Mouse (Mus musculus) adrenal gland, postnatal 36 days (tissue): ENCODE measurements around the gene Thrap3. TPM values are rescaled to one million over a fixed set of nuclear protein-coding genes. Genes with fewer than 3 reads are reported as not detected.

ENCODE experiments used
- DNase-seq, 2 experiments: peaks; one replicate each; pipeline ENCODE4 v3.0.0; 2021; ENCODE audit warnings: mixed read lengths in 1 of 2
- long read RNA-seq, 2 experiments: library from polyadenylated mRNA; stranded (forward); transcript quantifications; one replicate each; pipeline ENCODE4 v2.0.0; 2021; ENCODE audit warnings: borderline sequencing depth in 2 of 2
- total RNA-seq, 2 experiments: library from RNA; stranded (reverse); gene quantifications; 2 replicates each; pipeline ENCODE4 v1.2.3; 2021

The Thrap3 gene
- total RNA-seq = 100 to 1,000 TPM; 186 to 192 TPM
- long read RNA-seq, experiment 1, full-length matches to known transcripts = 10 of 39 reads
- long read RNA-seq, experiment 1, partial matches to known transcripts = 8 of 39 reads
- long read RNA-seq, experiment 1, other reads (novel, unspliced or antisense) = 21 of 39 reads
- long read RNA-seq, experiment 2, full-length matches to known transcripts = 7 of 22 reads
- long read RNA-seq, experiment 2, partial matches to known transcripts = 1 of 22 reads
- long read RNA-seq, experiment 2, other reads (novel, unspliced or antisense) = 14 of 22 reads

- peak; percentile 100 for DNase-seq
These were observed at the start of gene Thrap3 for GRCm38 (mm10) chr4:126202303-126203181. TSS of gene Thrap3 (minus strand) at chr4:126202760.

- DNase-seq = peak; percentile 44 to 61
These were observed 49.2 kb upstream of the Thrap3 start for GRCm38 (mm10) chr4:126251655-126252254.

GRCm38 (mm10) chr4:126250659-126251058 is 48.1 kb upstream of the Thrap3 start:
- no peak for DNase-seq

DNA sequence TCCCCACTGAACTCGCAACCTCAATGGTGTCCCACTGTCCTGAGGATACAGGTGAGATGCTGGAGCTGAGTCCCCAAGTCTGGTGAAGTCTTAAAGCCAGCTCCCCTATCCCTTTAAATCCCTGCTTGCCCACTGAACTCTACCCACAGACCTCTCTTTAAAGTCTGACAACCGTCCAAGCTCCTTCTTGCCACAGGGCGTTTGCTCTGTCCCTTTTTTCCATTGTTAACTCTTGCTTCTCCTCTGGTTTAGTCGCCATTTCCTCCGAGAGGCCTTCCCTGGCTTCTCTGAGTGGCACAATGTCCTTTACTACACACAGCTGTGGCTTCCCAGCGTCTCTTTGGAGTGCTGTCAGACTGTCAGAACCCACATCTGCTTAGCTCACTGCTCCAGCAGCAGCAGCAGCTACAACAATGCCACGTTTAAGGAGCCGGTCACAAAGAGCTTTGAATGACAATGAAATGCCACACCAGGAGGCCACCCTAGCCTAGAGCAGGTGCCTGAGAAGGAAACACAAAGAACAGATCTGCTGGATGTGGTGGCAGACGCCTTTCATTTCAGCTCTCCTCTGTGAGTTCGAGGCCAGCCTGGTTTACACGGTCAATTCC is 45.8 kb upstream of the Thrap3 start:
- no peak for DNase-seq

GRCm38 (mm10) chr4:126246202-126246889 is 43.8 kb upstream of the Thrap3 start:
- DNase-seq = no peak

- DNase-seq = no peak
These were observed 40.0 kb upstream of the Thrap3 start for GRCm38 (mm10) chr4:126242510-126242909.

DNA sequence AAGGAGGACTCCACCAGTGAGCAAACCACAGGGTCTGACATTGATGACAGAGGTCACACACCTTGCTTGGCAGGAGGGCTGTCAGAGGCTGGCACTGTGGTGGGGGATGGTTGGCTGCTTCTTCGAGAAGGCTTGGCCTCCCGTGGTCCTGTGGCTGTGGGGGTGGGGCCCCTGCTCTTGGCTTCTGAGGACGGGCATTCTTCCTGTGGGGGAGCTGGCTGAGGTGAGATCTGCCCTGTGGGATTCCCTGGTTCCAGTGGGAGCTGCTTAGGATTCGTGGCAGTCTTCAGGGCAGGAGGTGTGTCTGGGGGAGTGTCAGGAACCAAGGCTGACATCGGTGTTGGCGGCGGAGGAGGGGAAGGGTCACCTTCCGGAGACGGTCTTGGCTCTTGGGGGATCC is 39.4 kb upstream of the Thrap3 start:
- no peak for DNase-seq

- DNase-seq = no peak
These were observed 37.4 kb upstream of the Thrap3 start for GRCm38 (mm10) chr4:126239862-126240475.

- no peak for DNase-seq
These were observed 35.2 kb upstream of the Thrap3 start for GRCm38 (mm10) chr4:126237721-126238242.

GRCm38 (mm10) chr4:126236467-126237280 is 34.1 kb upstream of the Thrap3 start:
- DNase-seq = no peak

GRCm38 (mm10) chr4:126235191-126235590 is 32.6 kb upstream of the Thrap3 start:
- no peak for DNase-seq

DNA sequence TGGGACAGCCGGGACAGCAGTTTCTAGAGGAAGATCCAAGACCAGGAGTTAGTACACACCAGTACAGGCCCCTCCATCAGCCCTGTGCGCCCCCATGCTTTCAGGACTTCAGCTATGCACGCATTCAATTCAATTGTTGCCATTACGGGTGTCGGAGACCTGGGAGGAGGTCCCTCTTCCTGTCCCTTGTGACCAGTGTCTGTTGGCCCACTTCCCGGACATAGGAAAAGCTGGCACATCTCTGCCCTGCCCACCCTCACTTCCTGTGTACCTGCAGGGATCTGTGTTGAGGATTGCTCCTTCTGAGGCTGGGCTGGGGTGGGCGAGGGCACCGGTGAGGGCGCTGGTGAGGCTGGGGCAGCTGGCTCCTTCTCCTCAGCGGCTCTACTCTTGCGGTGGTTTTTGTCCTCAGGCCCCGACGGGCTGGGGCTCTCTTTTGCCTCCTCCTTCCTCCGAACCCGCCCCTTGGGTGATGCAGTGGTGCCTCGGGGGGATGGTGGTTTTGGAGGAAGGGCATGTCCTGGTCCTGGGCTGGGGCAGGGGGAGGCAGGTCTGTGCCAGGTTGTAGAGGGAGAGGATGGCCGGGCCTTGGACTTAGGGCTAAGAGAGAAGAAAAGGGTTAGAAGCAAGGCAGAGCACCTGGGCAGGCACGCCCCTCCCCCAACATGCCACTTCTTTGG is 32.1 kb upstream of the Thrap3 start:
- DNase-seq = no peak

DNA sequence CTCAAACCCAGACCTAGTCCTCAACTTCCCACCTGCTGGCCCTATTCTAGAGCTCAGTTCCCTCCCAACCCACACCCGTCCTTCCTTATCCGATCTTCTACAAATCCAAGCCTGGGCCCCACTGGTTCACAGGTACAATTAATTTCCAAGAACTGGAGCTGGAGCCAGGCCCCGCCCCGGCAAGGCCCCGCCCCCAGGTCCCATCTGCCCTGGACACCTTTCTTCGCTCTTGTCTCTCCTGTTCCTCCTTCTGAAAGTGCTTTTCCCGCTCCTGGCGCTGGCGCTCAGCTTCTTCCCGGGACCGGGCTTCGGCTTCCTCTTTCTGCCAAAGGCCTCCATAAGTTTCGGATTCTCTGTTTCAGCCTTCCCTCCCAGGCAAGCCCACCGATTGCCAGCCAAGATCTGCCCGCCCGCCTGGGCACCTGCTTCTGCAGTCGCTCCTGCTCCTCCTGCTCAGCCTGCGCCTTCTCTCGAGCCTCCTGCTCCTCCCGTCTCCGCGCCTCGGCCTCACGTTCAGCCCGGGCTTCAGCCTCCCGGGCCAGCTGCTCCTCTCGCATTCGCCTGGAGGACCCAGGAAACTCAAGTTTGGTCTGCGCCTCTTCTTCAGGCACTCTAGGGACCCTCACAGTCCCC is 31.2 kb upstream of the Thrap3 start:
- no peak for DNase-seq

GRCm38 (mm10) chr4:126229900-126230299 is 27.3 kb upstream of the Thrap3 start:
- DNase-seq = no peak

DNA sequence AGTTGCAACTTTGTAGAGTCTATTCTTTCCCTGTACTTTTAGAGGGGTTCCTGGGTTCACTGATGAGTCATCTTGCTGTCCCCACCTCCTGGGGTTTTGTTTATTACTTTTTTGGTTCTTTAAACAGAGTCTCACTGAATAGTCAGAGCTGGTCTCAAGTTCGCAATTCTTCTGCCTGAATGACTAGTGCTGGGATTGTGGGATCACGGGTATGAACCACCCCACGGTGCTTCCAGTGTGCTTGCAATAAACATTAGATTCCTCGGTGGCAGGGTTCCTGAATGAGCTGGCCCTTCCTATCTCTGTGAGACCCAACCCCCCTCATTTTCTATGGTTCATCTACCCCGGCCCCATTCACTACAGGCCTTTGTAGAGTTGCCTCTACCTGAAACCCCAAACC is 25.6 kb upstream of the Thrap3 start:
- DNase-seq = no peak

GRCm38 (mm10) chr4:126227077-126227761 is 24.7 kb upstream of the Thrap3 start:
- peak; percentile 93 to 95 for DNase-seq

DNA sequence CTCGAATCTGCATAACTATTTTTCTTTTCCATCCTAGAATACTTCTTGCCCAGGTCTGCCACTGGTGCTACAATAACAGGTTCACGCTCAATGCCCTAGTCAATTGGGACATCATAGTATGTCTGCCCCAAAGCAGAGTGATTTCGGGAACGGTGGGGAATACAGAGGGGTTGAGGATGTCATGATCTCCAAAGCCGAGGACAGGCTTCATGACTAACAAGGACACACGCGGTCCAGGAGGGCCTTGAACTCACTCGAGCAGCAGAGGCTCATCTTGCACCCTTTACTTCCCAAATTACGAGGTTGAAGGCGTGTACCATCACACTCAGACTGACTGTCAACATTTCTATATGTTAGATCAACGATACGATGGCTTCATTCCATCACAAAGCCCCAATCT is 24.1 kb upstream of the Thrap3 start:
- DNase-seq = peak; percentile 52 to 53

GRCm38 (mm10) chr4:126222631-126223030 is 20.1 kb upstream of the Thrap3 start:
- no peak for DNase-seq

DNA sequence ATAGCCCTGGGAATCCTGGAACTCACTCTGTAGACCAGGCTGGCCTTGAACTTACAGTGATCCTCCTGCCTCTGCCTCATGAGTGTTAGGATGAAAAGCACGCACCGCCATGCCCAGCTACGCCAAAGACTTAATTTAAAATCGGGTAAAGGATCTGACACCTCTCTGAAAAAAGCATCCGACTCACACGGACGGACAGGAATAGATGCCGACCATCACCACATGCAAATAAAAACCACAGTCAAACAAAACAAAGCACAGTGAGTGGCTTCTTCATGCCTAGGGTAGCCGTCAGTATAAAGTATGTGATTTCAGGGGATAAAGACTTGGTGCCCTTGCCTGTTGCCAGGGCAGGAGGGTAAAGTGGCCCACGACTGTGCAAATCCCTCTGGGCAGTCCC is 17.5 kb upstream of the Thrap3 start:
- DNase-seq = no peak
